Mouse (Mus musculus) embryonic facial prominence, embryonic 11.5 days (tissue): ENCODE results near the gene Exoc5. TPM values are rescaled to one million over a fixed set of nuclear protein-coding genes. Genes with fewer than 3 reads are reported as not detected.

Experiments
- ATAC-seq: fragments of 200-750 bp; cut with Nextera tagmentation; replicated peaks from 2 replicates; pipeline ENCODE4 v1.8.0; 2017; ENCODE audit warnings: low read depth; ENCODE audit not compliant: insufficient number of reproducible peaks, low FRiP score, low TSS enrichment
- DNase-seq: peaks from one replicate; pipeline ENCODE4 v3.0.0-alpha.2; 2015; ENCODE audit warnings: low spot score
- H3K27ac ChIP-seq: fragments of 300-500 bp; sonication (generic); replicated peaks from 2 replicates; pipeline ENCODE4 v1.5.1; 2014; ENCODE audit warnings: mild to moderate bottlenecking, low read depth, low read length, control low read depth
- H3K27me3 ChIP-seq: fragments of 300-500 bp; sonication (generic); 2 replicates; pipeline ENCODE4 v1.6.1; 2014; ENCODE audit warnings: mild to moderate bottlenecking, low read length, moderate library complexity, mixed read lengths; ENCODE audit not compliant: control insufficient read depth, insufficient read depth
- H3K36me3 ChIP-seq: fragments of 300-500 bp; sonication (generic); replicated peaks from 2 replicates; pipeline ENCODE4 v1.6.1; 2014; ENCODE audit warnings: low read depth, mild to moderate bottlenecking, low read length, moderate library complexity, mixed read lengths; ENCODE audit not compliant: control insufficient read depth, insufficient read depth
- H3K4me1 ChIP-seq: fragments of 300-500 bp; sonication (generic); 2 replicates; pipeline ENCODE4 v1.6.1; 2014; ENCODE audit warnings: low read length, mixed read lengths; ENCODE audit not compliant: control insufficient read depth, insufficient read depth
- H3K4me2 ChIP-seq: fragments of 300-500 bp; sonication (generic); 2 replicates; pipeline ENCODE4 v1.6.1; 2014; ENCODE audit warnings: low read depth, mild to moderate bottlenecking, control low read depth, low read length, moderate library complexity
- H3K4me3 ChIP-seq: fragments of 300-500 bp; sonication (generic); 2 replicates; pipeline ENCODE4 v1.5.1; 2014; ENCODE audit warnings: low read depth, low read length, control low read depth
- H3K9ac ChIP-seq: fragments of 300-500 bp; sonication (generic); replicated peaks from 2 replicates; pipeline ENCODE4 v1.6.1; 2014; ENCODE audit warnings: mild to moderate bottlenecking, control low read depth, low read length
- H3K9me3 ChIP-seq: fragments of 300-500 bp; sonication (generic); replicated peaks from 2 replicates; pipeline ENCODE4 v1.6.1; 2016; ENCODE audit warnings: mild to moderate bottlenecking, low read length, inconsistent platforms, mixed read lengths; ENCODE audit not compliant: control insufficient read depth
- WGBS: fragments of 180-500 bp; shearing (Covaris S2); extraction: QIAGEN DNeasy Blood & Tissue Kit; methylation state at CpG from one replicate; pipeline ENCODE4 v1.1.7; 2014; 5-methylcytosine and 5-hydroxymethylcytosine counted together
- polyA plus RNA-seq: library from polyadenylated mRNA; unstranded; fragments of >200 nt; fragmentation: Nextera tagmentation; extraction: Ambion mirVana; gene quantifications from 2 replicates; pipeline ENCODE4 v1.2.1, GENCODE M21; 2014

Exoc5 gene
- polyA plus RNA-seq, 1 experiment from 2014 or later, result 81.9 TPM

- no peak overlapping the region for H3K4me3 ChIP-seq
- no peak for ATAC-seq
- H3K36me3 ChIP-seq, result no peaks in the 10 kb centered on the region
- H3K4me1 ChIP-seq, result no peaks in the 10 kb centered on the region
- 72% methylated on average over 2 of the region's 2 CpGs for WGBS
- no peak overlapping the region for H3K4me2 ChIP-seq
- H3K9ac ChIP-seq, result no peak overlapping the region
- H3K27ac ChIP-seq, result no peak overlapping the region
- DNase-seq, result no peak
- H3K9me3 ChIP-seq, result no peaks in the 10 kb centered on the region
- no peaks in the 10 kb centered on the region for H3K27me3 ChIP-seq
Measured at GRCm38 (mm10) chr14:49074361-49074760, 7.9 kb upstream of the Exoc5 start.

DNA sequence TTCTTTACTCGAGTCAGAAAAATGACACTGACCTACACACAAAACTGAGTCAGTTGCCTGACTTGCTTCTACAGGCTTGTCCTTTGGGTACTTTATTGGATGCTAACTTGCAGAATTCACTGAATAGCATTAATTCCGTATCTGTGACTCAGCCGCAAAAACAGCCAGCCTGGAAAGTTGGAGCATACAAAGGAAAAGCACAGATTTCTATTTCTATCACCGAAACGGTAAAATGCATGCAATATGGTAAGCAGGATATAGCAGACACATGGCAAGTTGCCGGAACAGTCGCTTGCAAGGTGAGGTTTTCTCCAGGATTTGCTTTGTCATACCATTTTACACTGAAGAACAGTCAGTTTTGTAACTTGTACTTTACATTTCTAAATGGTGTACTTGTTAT is 7.4 kb upstream of the Exoc5 start:
- Histone ChIP-seq H3K36me3 (no peaks in the 10 kb centered on the region), H3K9ac (no peak overlapping the region), H3K4me3 (no peak overlapping the region), H3K9me3 (no peaks in the 10 kb centered on the region), H3K4me1 (no peaks in the 10 kb centered on the region), H3K27me3 (no peaks in the 10 kb centered on the region), H3K4me2 (no peak overlapping the region), H3K27ac (no peak overlapping the region)
- DNase-seq (no peak), ATAC-seq (no peak)
- 94% methylated on average over 7 of the region's 7 CpGs for WGBS

- WGBS, result 92% methylated on average over 2 of the region's 2 CpGs
- no peak for ATAC-seq
- Histone ChIP-seq H3K27me3 (no peaks in the 10 kb centered on the region), H3K9ac (no peak overlapping the region), H3K4me1 (no peaks in the 10 kb centered on the region), H3K27ac (no peak overlapping the region), H3K9me3 (no peaks in the 10 kb centered on the region), H3K4me3 (no peak overlapping the region), H3K4me2 (no peak overlapping the region), H3K36me3 (no peaks in the 10 kb centered on the region)
- DNase-seq, result no peak
Measured at GRCm38 (mm10) chr14:49072837-49073236, 6.4 kb upstream of the Exoc5 start.

DNA sequence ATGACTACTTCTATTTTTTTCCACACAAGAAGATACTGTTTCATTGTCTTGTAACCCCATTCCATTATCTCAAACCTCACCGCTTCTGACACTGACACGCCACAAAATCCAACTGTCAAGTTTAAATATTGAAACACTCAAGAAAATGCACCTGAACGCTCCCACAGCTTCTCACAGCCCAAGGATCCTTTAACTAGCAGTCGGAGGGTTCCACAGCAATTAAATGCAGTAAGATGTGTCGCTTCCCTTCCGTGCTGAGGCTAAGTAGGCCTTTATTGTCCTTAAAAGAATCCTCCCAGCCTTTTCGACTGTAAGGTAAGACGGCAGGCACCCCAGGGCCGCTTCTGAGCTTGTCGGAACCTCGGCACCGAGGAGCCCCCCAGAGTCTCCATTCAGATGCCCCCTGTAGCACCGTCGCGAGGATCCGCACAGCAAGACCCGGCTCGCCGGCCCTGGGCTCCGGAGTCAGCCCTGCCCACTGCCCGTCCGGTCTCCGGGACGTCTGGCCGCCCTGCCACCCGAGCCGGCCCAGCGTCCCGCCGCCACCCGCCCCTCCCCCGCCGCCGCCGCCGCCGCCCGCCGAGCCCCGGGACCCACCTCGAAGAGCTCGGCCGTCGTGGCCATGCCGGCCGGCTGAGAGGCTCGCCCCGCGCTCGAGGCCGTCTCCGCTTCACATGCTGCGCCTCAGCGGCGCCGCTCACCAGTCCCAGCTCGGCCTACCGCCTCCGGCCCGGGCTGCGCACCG is 752 bp downstream of the Exoc5 start, which contains the start of gene Ap5m1:
TSS of gene Ap5m1 (plus strand) at position 569 of the 745 bp plus-strand sequence.
- Histone ChIP-seq H3K9ac (peak within 1 kb of the TSS; percentile 93), H3K36me3 (no peaks in the 10 kb centered on the region), H3K4me3 (peak within 1 kb of the TSS; percentile 73), H3K4me1 (no peaks in the 10 kb centered on the region), H3K4me2 (peak within 1 kb of the TSS; percentile 40), H3K9me3 (no peaks in the 10 kb centered on the region), H3K27me3 (no peaks in the 10 kb centered on the region), H3K27ac (peak within 1 kb of the TSS; percentile 90)
- under 1% methylated on average over 42 of the region's 62 CpGs for WGBS
- DNase-seq, result peak; percentile 52
- ATAC-seq, result peak; percentile 80

GRCm38 (mm10) chr14:49063838-49064237 is 2.6 kb downstream of the Exoc5 start:
- WGBS, result 87% methylated on average over 2 of the region's 2 CpGs
- no peak overlapping the region for H3K4me3 ChIP-seq

DNA sequence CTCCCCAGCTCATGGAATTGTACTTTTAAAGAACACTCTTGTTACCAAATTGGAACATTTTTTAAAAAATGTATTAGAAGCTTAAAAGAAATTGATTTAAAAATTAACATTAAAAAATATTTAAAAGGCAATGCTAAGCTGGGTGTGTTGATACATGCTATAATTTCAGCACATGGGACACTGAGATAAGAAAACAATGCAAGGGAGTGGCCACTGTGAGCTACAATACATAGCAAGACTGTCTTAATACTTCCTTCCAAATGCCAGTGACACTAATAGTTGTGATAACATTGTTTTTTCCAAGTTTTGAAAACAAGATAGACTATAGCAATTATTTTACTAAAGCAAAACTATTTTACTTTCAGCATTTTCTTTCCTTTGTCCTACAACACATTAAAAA is 17.0 kb downstream of the Exoc5 start:
- no peak for ATAC-seq
- Histone ChIP-seq H3K9ac (no peak overlapping the region), H3K4me2 (no peak overlapping the region), H3K9me3 (no peaks in the 10 kb centered on the region), H3K27me3 (no peaks in the 10 kb centered on the region), H3K4me3 (no peak overlapping the region), H3K4me1 (no peaks in the 10 kb centered on the region), H3K36me3 (no peaks in the 10 kb centered on the region), H3K27ac (no peak overlapping the region)
- no peak for DNase-seq

More at GRCm38 (mm10) chr14:49063838-49064237, 2.6 kb downstream of the Exoc5 start:
- H3K27me3 ChIP-seq, result no peaks in the 10 kb centered on the region
- H3K4me1 ChIP-seq, result no peaks in the 10 kb centered on the region
- H3K4me2 ChIP-seq, result no peak overlapping the region
- DNase-seq (no peak), ATAC-seq (no peak)
- no peaks in the 10 kb centered on the region for H3K9me3 ChIP-seq
- H3K9ac ChIP-seq, result no peak overlapping the region
- H3K36me3 ChIP-seq, result no peaks in the 10 kb centered on the region
- no peak overlapping the region for H3K27ac ChIP-seq

DNA sequence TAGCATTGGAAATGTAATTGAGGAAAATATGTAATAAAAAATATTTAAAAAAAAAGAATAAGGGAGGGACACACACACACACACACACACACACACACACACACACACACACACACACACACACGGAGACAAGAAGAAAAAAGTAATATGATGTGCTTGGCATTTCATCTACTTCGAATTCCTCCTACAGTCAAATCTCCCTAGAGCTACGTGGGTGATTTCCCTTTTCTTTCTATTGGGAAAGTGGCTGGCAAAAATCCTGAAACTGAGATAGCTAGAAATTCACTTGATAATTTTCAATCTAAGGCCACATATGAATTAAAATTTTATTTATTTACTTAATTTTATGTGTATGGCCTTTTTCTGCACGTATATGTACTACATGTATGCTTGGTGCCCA is 20.8 kb downstream of the Exoc5 start:
- no peak overlapping the region for H3K4me3 ChIP-seq
- H3K4me1 ChIP-seq, result no peaks in the 10 kb centered on the region
- H3K4me2 ChIP-seq, result no peak overlapping the region
- H3K9me3 ChIP-seq, result no peaks in the 10 kb centered on the region
- WGBS, result 91% methylated on average over 4 of the region's 4 CpGs
- no peaks in the 10 kb centered on the region for H3K36me3 ChIP-seq
- no peak for ATAC-seq
- H3K9ac ChIP-seq, result no peak overlapping the region
- no peak for DNase-seq
- H3K27me3 ChIP-seq, result no peaks in the 10 kb centered on the region
- no peak overlapping the region for H3K27ac ChIP-seq

DNA sequence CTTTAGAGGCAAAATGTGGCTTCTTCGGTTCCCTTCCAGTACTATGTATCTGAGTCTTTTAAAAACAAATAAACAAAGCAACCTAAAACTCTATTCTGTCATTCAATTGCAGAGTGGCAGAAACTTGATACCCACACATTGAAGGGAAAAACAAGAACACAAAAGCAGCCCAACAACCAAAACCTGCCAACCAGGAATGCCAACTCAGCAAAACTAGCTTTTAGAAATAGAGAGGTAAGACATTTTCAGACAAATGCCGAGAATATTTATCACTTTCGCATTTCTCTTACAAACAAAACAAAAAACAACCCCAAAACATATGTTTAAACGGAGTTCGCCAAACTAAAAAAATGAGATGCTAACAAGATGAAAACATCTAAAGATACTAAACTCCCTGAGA is 37.5 kb downstream of the Exoc5 start:
- peaks cover 2% of the 10 kb centered on the region; the same call in 1 of the 2 replicates for H3K36me3 ChIP-seq

More for the DNA sequence above, 37.5 kb downstream of the Exoc5 start:
- no peak overlapping the region for H3K4me3 ChIP-seq
- no peak for DNase-seq
- no peak overlapping the region for H3K27ac ChIP-seq
- H3K27me3 ChIP-seq, result no peaks in the 10 kb centered on the region
- H3K9me3 ChIP-seq, result no peaks in the 10 kb centered on the region
- WGBS, result 86% methylated on average over 5 of the region's 5 CpGs
- ATAC-seq, result no peak
- no peaks in the 10 kb centered on the region for H3K4me1 ChIP-seq
- H3K4me2 ChIP-seq, result no peak overlapping the region
- no peak overlapping the region for H3K9ac ChIP-seq
